Mouse (Mus musculus): ENCODE results near the gene Map2k6.

The Map2k6 gene

DNA sequence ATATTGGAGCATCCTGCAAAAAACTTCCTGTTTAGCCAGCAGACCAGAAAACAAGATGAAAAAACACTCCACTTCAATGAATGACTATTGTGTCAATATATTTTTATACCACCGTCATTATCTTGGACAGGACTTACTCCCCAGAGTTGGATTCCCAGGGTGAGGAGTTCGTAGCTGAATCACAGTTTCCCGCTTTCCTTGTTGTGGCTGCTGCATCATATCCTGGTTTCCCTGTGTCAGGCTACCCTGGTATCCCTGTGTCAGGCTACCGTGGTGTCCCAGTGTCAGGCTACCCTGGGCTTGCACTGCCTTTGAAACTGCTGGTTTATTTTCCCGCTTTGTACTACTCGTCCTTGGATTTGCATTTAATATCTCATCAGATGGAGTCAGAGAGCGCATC lies 167.4 kb downstream of the Map2k6 start:
- DNase-seq, result no peak

DNA sequence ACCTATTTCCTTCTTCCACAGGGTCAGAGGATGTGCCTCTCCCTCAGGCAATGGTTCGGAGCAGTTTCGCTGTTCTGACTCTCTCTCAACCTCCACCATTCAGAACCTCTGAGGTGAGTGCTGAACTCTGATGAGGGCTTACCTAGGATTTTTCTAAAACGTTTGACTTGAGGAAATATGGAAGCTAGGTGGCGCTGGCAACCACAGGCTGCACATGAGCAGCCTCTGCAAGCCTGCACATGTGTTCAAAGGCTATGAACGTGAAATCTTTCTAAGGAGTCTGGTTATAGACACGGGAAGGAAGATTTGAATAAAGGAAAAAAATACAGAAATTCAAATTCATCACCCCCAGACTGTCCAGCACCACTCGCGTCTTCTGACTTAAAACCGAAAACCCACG lies 173.6 kb downstream of the Map2k6 start:
- peak; percentile 12 to 21 for DNase-seq
